Mouse (Mus musculus) erythroblast, embryonic 14.5 days (primary cell): ENCODE measurements around the gene Traf1. TPM values are rescaled to one million over a fixed set of nuclear protein-coding genes. Genes with fewer than 3 reads are reported as not detected.

Experiments used
- H3K27me3 ChIP-seq: 2 replicates; pipeline ENCODE4 v1.6.1; 2012; ENCODE audit warnings: inconsistent platforms; ENCODE audit not compliant: control insufficient read depth
- H3K36me3 ChIP-seq: 2 replicates; pipeline ENCODE4 v1.6.1; 2012; ENCODE audit warnings: mild to moderate bottlenecking, inconsistent platforms; ENCODE audit not compliant: control insufficient read depth
- H3K4me1 ChIP-seq: 2 replicates; pipeline ENCODE4 v1.6.1; 2012; ENCODE audit warnings: inconsistent platforms; ENCODE audit not compliant: control insufficient read depth
- H3K4me3 ChIP-seq: replicated peaks from 2 replicates; pipeline ENCODE3; 2012; ENCODE audit warnings: moderate library complexity, mild to moderate bottlenecking, inconsistent platforms
- H3K9me3 ChIP-seq: 2 replicates; pipeline ENCODE4 v1.6.1; 2012; ENCODE audit warnings: low read length, inconsistent platforms, mixed read lengths; ENCODE audit not compliant: control insufficient read depth
- GATA1 ChIP-seq: IDR thresholded peaks from 2 replicates; pipeline ENCODE4 v1.6.1; 2012; ENCODE audit warnings: low read length, inconsistent platforms, mixed read lengths
- TAL1 ChIP-seq: IDR thresholded peaks from 3 replicates; pipeline ENCODE4 v1.6.1; 2012; ENCODE audit warnings: low read length, inconsistent platforms, mixed read lengths
- polyA plus RNA-seq: library from polyadenylated mRNA; stranded (reverse); fragments of >175 nt; gene quantifications from 2 replicates; pipeline ENCODE4 v1.2.3, GENCODE M21; 2012

Traf1 gene
- polyA plus RNA-seq, 1 experiment = not detected

GRCm38 (mm10) chr2:34913218-34914068 is 48.1 kb downstream of the Traf1 start, which contains the start of gene Phf19:
Gene Phf19, minus strand, starts transcription at chr2:34914026.
- TF ChIP-seq GATA1 (no peak), TAL1 (no peak)
- peak within 1 kb of the TSS; percentile 68 for H3K4me3 ChIP-seq
- H3K4me1 ChIP-seq = peaks cover 33% of the 10 kb centered on the region

DNA sequence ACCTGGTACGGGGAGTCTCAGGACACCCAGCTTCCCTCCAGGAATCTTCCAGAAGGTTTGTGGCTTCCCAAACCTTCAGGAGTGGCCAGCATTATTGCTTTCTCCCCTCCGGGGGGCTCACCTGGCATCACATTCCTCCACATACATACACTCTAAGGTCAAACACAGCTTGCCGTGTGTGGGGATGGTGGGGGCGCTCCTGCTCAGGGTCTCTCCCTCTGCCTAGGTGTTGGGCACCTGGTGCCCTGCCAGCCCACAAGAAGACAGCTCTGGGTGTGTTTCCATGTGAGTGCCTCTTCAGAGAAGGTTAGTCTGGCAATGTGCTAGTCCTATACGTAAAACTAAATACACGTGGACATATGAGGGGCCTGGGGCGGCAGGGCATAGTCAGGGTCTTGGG is 49.0 kb downstream of the Traf1 start:
- no peak for TF ChIP-seq TAL1
- TF ChIP-seq GATA1 = no peak
- Histone ChIP-seq H3K4me3 (peak overlapping the region; percentile 68), H3K9me3 (no peaks in the 10 kb centered on the region), H3K27me3 (peaks cover 41% of the 10 kb centered on the region), H3K4me1 (peaks cover 35% of the 10 kb centered on the region), H3K36me3 (peaks cover 47% of the 10 kb centered on the region)

More at GRCm38 (mm10) chr2:34913218-34914068, 48.1 kb downstream of the Traf1 start, which contains the start of gene Phf19:
- Histone ChIP-seq H3K9me3 (no peaks in the 10 kb centered on the region), H3K27me3 (peaks cover 47% of the 10 kb centered on the region), H3K36me3 (peaks cover 39% of the 10 kb centered on the region)

GRCm38 (mm10) chr2:34911871-34912270 is 49.7 kb downstream of the Traf1 start:
- TF ChIP-seq TAL1 (no peak), GATA1 (no peak)
- Histone ChIP-seq H3K4me1 (peaks cover 41% of the 10 kb centered on the region), H3K9me3 (no peaks in the 10 kb centered on the region), H3K4me3 (no peak overlapping the region), H3K36me3 (peaks cover 53% of the 10 kb centered on the region), H3K27me3 (peaks cover 34% of the 10 kb centered on the region)

GRCm38 (mm10) chr2:34909719-34910118 is 51.9 kb downstream of the Traf1 start:
- TF ChIP-seq GATA1 (no peak), TAL1 (no peak)
- Histone ChIP-seq H3K27me3 (peaks cover 21% of the 10 kb centered on the region), H3K9me3 (no peaks in the 10 kb centered on the region), H3K36me3 (peaks cover 60% of the 10 kb centered on the region), H3K4me3 (no peak overlapping the region), H3K4me1 (peaks cover 55% of the 10 kb centered on the region)

DNA sequence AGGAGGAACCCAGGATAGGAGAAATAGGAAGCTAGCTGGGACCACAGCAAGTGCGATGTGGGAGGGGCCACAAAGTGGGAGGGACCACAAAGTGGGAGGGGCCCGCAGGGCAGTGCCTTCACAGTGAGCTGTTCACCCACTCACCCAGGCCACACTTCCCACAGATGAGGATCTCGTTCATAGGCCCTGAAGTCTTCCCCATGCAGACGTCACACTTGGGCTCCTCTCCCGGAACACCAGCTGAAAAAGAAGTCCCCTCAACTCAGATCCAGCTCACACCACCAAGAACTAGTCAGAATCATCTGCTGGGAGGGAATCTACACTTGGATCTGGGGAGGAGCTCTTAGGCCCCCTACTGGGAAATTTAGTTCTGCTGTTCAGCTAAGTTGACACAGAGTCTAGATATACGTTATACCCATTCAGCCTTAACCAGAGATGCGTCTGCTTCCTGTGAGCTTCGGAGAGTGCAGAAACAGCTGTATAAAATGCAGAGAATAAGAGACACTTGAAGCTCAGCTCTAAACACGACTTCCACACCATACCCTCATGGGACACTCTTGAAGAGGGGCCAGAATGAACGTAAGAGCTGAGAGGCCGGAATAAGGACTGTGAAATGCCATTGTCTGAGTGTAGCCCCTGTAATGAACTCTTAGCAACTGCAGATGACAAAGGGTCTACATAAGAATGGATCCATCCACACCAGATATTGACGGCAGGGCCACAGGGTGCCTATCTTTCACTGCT is 54.5 kb downstream of the Traf1 start:
- Histone ChIP-seq H3K4me1 (peaks cover 50% of the 10 kb centered on the region), H3K27me3 (no peaks in the 10 kb centered on the region), H3K36me3 (peaks cover 77% of the 10 kb centered on the region), H3K9me3 (no peaks in the 10 kb centered on the region; the same call in 1 of the 2 replicates), H3K4me3 (no peak overlapping the region)
- no peak for TF ChIP-seq GATA1
- no peak for TF ChIP-seq TAL1

GRCm38 (mm10) chr2:34906426-34906825 is 55.1 kb downstream of the Traf1 start:
- H3K27me3 ChIP-seq = no peaks in the 10 kb centered on the region
- peaks cover 75% of the 10 kb centered on the region for H3K36me3 ChIP-seq
- H3K9me3 ChIP-seq = peaks cover 3% of the 10 kb centered on the region; the same call in 1 of the 2 replicates
- TF ChIP-seq GATA1 = no peak
- TF ChIP-seq TAL1 = no peak
- H3K4me3 ChIP-seq = no peak overlapping the region
- H3K4me1 ChIP-seq = peaks cover 48% of the 10 kb centered on the region

DNA sequence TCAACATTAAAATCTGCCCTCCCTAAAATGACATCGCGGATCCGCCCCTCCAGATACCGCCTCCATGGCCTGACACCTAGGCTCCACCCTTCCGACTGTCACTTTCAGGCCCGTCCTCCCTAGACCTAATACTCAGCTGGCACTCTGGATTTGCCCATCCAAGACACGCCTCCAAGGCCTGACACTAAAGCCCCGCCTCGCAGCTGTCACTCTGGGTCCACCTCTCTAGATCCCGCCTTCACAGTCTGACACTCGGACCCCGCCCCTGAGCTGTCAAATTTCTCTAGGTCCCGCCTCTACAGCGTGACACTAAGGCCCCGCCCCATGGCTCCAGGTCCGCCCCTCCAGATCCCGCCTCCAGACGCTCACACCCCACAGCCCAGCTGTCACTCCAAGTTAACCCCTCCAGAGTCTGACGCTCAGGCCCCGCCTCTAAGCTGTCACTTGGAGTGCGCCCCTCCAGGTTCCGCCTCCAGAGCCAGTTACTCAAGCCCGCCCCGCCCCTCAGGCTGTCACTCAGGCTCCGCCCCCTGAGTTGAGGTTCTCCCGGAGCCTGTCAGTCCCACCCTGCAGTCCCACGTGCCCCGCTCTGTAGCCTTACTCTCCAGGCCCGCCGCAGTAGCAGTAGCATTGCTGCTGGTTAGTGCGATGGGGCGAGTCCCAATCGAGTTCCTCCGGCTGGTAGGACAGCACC is 56.6 kb downstream of the Traf1 start:
- Histone ChIP-seq H3K4me3 (peak overlapping the region; percentile 65), H3K9me3 (peaks cover 3% of the 10 kb centered on the region; the same call in 1 of the 2 replicates), H3K27me3 (no peaks in the 10 kb centered on the region), H3K4me1 (peaks cover 46% of the 10 kb centered on the region), H3K36me3 (peaks cover 75% of the 10 kb centered on the region)
- TF ChIP-seq GATA1 = no peak
- no peak for TF ChIP-seq TAL1

DNA sequence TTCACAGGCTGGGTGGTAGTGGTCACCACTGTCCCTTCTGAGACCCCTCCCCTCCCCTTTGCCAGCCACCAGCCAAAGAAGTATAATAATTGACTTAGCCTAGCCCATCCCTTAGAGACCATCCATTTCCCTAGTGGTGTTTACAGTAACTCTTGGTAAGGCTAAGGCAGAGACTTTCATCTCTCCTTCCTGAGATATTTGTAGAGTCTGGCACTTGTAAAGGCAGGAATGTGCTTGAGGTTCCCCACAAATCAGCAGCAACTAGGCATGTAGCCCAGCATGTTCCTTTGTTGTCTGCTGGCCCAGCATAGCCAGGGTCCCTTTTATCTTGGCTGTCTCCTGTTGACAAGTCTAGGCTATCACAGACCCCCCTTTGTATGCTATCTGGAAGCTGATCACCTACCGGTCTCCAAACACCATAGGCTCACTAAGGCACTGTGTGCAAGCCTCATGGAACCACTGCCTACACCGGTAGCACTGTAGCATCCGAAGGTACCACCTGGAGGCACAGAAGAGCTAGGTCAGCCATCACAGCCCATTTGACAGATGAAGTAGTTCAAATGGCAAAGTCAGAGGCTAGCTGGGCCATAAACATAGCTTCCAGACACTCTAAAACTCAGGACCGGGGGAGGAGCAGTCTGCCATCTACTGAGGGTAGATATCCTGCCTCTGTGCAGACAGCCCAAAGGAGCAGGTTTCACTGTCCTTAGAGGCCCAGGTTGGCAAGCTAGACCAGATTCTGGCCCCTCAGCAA is 57.7 kb downstream of the Traf1 start:
- TF ChIP-seq TAL1 = no peak
- no peak for TF ChIP-seq GATA1
- Histone ChIP-seq H3K9me3 (peaks cover 3% of the 10 kb centered on the region; the same call in 1 of the 2 replicates), H3K4me3 (peak overlapping the region; percentile 65), H3K4me1 (peaks cover 46% of the 10 kb centered on the region), H3K27me3 (no peaks in the 10 kb centered on the region), H3K36me3 (peaks cover 75% of the 10 kb centered on the region)
